Mouse (Mus musculus) left cerebral cortex, postnatal 10 days (tissue): Measurements from ENCODE around the gene Amn1. TPM values are rescaled to one million over a fixed set of nuclear protein-coding genes. Genes with fewer than 3 reads are reported as not detected.
"Not testable (repeated sequence)": the region's sequence is repeated elsewhere in the genome, so short reads cannot be mapped to it uniquely, and the experiment has no call there.

ENCODE experiments used
- DNase-seq, 2 experiments: peaks; one replicate each; pipeline ENCODE4 v3.0.0; 2021 to 2022; ENCODE audit warnings: low spot score in 2 of 2, mixed read lengths in 1 of 2; ENCODE audit errors: extremely low spot score in 1 of 2
- intact Hi-C: fragments of 180-260 bp; cut with DNase I; formaldehyde crosslinking; loops from one replicate; pipeline ENCODE4 v1.15.1; 2025
- total RNA-seq, 2 experiments: library from RNA; stranded (reverse); gene quantifications; 2 replicates each; pipeline ENCODE4 v1.2.3; 2021

Amn1 gene
- total RNA-seq, 2 experiments from 2014 or later = 37.8 to 39.2 TPM

DNA sequence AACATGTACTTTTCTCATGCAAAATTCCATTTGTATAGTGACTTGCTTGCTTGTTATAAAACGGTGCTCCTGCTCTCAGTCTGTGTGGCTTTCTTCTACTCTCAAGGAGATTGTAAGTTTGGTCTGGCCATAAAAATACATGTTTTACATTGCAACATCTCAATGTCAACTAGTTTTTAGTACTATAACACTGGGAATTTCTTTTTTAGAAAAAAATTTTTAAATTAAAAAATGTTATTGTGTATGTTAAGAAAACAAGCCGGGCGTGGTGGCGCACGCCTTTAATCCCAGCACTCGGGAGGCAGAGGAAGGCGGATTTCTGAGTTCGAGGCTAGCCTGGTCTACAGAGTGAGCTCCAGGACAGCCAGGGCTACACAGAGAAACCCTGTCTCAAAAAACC is 58.6 kb downstream of the Amn1 start, which contains the start of gene Gm10203:
TSS of gene Gm10203 (plus strand) at position 301 of the 400 bp plus-strand sequence.
- intact Hi-C loops = loop anchor here (5.0 kb wide), 1 partner anchor 247 kb away; no protein-coding TSS in a partner anchor
- DNase-seq = not testable (repeated sequence)

GRCm38 (mm10) chr6:149126675-149127074 is 61.8 kb downstream of the Amn1 start:
- peak in 1 of 2 experiments; percentile 31 for DNase-seq
- intact Hi-C loops = loop anchor here (5.0 kb wide), 1 partner anchor 251 kb away; no protein-coding TSS in a partner anchor

DNA sequence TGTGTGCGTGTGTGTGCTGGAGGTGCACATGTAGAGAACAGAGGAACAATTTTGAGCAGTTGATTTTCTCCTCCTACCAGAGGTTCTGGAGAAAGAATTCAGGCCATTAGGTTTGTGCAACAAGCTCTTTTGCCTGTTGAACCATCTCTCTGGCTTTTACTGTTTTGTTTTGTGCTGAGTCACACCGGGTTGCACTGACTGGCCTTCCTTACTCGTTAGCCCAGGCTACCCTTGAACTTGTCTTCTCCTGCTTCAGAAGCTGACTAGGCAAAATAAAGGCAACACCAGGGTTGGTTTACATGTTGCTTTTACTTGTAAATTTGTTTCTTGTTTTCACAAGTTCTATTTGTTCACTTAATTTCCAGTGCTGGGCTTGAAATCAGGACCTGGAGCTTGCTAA is 65.5 kb downstream of the Amn1 start:
- no peak for DNase-seq
- intact Hi-C loops = loop anchor here (5.0 kb wide), 1 partner anchor 191 kb away; no protein-coding TSS in a partner anchor

DNA sequence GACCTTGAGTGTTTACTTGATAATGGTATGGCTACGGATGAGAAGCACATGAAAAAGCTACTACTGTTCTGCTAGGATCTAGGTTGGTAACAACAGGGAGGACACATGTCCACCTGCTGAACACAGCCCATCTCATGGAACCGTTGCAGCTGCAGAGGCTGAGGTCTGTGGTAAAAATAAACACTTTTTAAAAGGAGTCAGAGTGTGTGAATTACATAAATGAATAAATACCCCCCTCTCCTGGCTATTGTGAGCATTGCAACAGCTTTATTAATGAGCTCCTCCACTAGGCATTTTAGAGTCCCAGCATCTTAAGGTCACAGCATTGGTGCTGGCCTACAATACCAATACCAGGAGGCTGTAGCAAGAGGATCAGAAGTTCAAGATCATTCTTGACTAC is 68.7 kb downstream of the Amn1 start:
- DNase-seq = peak; percentile 41 to 67
- intact Hi-C loops = loop anchor here (2.0 to 5.0 kb wide), 2 partner anchors 105 to 188 kb away; no protein-coding TSS in a partner anchor

DNA sequence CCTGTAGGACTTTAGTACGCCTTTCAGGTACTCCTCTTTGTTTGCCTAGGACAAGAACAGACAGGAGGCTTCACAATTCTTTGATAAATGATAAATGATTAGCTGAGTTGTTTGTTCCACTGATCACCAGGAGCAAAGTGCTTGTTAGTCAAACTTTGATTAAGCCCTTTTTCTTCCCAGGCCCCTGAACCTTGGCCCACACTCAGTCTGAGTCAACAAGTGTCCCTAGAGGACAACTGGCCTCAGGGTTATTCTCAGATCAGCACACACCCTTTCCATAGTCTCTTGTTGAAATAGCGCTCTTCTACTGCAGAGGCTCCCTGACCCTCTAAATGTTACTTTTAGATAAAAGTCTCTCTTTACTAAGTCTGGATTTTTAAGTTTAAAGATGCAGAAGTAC is 69.6 kb downstream of the Amn1 start:
- DNase-seq = no peak
- intact Hi-C loops = no loop called here

DNA sequence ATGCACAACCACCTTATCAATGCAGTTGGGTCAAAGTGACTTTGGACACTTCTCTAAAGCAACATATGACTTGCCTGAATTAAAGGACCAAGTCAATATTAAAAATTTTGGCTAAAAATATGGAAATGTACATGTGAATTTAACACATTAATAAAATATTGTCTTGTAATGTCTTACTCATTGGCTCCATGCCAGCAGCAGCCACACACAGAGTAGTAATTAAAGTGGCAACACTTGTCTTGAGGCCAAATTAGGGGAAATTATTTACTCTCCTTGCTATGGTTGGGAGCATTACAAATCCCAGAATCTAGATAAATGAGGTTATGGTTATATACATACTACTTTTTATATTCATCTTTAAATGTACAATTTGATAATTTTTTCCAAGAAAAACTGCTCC is 71.5 kb downstream of the Amn1 start:
- intact Hi-C loops = no loop called here
- DNase-seq = no peak

DNA sequence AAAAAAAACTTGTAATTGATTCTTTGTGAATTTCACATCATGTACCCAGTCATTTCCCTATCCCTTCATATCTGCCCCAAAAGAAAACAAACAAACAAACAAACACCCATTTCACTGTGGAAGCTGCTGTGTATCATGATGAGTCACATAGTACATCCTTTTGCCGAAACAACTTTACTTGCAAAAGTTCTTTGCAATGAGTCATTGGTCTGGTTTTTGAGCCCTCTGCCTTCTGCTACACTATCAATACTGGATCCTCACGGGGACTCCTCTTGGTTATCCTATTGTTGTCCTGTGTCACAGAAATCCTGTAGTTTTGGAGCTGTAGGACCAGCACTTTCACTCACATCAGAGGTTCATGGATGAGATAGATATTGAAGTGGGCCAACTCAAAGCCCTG is 79.6 kb downstream of the Amn1 start:
- no peak for DNase-seq
- intact Hi-C loops = no loop called here

DNA sequence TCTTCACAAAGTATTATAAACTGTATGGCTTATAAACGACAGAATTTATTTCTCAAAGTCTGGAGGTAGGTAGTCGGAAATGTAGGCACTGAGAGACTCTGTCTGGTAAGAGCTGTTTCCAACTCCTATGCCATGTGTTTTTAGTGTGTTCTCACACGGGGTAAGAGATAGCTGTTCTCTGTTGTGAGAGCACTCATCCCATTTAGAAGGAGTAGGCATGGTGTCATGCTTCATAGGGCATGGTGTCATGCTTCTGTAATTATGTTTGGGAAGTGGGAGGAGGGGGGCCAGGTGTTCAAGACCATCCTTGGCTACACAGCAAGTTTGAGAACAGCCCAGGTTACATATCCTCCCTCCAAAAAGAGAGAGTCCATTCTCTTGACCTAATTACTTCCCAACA is 80.9 kb downstream of the Amn1 start:
- intact Hi-C loops = no loop called here
- no peak for DNase-seq

Other genes starting within 250 kb of the Amn1 start
- 1 to 10 TPM; 3.8 to 4.5 TPM for gene Sinhcaf, start 242.2 kb downstream of the Amn1 start, total RNA-seq
- 10 to 100 TPM; 45.6 to 48.6 TPM for gene Dennd5b, start 87.0 kb downstream of the Amn1 start, total RNA-seq
- not detected for gene Gm10203, start 58.5 kb downstream of the Amn1 start, total RNA-seq
- 1 to 10 TPM; 1.6 to 2.3 TPM for gene Etfbkmt, start 48.9 kb downstream of the Amn1 start, total RNA-seq
- gene Resf1, start 120.7 kb upstream of the Amn1 start, total RNA-seq = 10 to 100 TPM; 13.9 to 15.6 TPM
- gene Bicd1, start 220.2 kb upstream of the Amn1 start, total RNA-seq = 10 to 100 TPM; 54.9 to 56.7 TPM